Mouse (Mus musculus) skeletal muscle tissue, adult 2 months (tissue): ENCODE measurements around the gene Fbxo41.
"Not testable (repeated sequence)": the region's sequence is repeated elsewhere in the genome, so short reads cannot be mapped to it uniquely, and the experiment has no call there.

ENCODE experiments used
- DNase-seq: peaks from one replicate; pipeline ENCODE4 v3.0.0-alpha.2; 2012; ENCODE audit warnings: low read depth, low spot score

Gene Fbxo41

DNA sequence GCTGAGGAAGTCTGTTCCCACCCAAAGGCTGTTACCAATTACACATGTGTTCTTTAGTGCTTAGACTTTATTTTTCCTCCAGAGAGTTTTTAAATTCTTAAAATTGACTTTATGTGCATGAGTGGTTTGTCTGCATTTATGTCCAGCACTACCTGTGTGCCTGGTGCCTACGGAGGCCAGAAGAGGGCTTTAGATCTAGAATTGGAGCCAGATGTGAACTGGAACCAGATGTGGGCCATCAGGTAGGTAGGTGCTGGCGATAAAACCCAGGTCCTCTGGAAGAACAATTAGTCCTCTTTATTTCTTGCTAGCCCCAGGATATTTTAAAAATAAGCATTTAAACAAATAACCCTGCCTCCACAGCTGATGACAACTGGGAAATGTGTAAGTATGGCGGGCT is 11.2 kb downstream of the Fbxo41 start:
- DNase-seq, result no peak

DNA sequence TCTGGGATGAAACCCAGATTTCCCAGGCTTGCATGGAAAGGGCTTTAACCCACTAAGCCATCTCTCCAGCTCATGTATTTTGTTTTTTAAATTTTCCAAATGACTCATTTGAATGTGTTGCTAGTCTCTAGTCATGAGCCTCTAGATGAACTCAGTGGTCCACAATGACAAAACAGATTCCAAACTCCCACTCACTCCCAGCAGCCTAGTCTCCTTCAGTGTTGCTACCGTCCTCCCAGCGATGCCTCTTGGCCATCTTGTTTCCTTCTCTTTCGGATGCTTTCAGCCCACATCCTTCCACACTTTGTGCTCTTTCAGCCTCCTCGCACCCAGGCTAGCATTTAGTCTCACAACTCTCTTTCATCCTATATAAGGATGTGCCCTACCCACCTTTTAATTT is 12.5 kb downstream of the Fbxo41 start:
- DNase-seq, result no peak

DNA sequence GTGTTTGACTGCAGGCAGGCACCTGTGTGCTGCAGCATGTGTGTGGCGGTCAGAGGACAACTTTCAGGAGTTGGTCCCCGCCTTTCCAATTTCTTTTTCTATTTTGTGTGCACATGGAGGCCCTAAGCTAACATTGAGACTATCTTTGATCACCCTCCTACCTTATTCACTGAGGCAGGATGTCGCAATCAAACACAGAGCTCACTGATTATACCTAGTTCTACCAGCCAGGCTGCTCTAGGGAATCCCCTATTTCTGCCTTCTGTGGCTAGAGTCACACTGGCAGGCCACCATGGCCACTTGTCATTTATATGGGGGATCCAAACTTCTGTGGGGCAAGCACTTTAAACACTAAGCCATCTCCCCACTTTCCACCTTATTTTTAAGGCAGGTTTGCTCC is 13.1 kb downstream of the Fbxo41 start:
- DNase-seq, result no peak

DNA sequence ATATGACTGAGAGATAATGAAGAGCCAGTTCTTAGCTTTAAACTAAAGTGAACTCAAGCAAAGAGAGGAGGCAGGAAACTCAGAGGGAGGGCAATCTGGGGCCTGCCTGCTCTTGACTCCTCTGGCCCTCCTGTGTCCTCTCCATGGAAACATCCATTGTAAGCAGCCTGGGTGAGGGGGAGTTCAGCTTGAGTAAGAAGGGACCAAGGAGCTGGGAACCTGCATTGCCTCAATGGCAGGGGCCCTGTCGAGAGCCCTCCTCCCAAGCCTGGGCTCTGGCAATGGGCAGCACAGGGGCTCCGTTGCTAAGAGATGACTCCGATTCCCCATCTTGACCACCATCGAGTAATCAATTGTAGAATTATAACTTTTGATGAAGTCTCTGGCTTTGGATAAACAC is 14.3 kb downstream of the Fbxo41 start:
- no peak for DNase-seq

DNA sequence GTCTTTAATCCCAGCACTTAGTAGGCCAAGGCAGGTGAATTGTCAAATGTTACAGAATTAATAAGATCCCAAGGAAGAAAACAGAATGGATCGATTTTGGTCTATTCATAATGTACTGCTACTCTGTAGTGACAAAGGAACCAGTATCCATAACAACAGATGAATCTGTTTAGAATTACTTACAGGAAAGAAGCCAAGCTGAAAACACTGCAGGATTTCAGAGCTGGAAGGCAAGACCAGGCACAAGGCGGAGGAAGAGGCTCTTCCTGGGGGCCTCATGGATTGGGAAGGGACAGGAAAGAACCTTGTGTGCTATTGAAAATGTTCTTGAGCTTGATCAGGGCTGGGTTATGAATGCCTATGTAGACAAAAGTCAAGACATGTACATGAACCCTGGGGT is 17.1 kb downstream of the Fbxo41 start:
- DNase-seq, result no peak

DNA sequence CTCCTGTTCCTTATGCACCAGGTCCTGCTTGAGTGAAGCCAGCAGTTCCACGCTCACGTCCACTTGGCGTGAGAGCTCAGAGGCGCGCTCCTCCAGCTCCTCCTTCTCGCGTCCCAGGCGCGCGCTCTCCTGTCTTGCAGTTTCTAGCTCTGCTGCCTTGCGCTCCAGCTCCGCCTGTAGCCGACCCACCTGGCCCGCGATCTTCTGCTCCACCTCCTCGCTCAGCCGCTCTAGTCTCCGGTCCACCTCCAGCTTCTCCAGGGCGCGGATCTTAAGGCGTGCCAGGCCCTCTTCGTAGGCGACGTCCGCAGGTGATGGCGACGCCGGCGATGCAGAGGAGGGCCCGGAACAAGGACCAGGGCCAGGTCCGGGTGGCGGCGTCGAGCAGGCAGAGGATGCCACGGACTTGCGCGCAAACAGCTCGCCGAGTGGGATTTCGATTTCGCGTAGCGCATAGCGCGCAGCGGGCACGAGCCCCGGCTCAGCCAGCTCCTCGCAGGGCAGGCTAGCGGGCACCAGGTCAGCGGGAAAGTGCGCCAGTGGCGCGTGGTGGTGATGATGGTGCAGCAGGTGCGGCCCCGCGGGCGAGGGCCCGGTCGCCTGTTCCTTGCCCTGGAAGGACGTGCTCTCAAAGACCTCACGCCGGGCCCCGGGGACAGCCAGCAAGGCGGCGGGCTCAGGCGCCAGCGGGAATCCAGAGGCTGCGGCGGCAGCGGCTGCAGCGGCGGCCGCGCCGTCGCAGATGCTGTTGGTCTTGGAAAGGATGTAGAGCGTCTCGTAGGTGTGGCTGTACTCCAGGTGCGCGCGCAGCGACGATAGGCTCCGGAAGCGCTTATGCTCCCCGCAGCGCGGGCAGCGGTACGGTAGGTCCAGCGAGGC is 18.7 kb downstream of the Fbxo41 start:
- DNase-seq, result no peak

DNA sequence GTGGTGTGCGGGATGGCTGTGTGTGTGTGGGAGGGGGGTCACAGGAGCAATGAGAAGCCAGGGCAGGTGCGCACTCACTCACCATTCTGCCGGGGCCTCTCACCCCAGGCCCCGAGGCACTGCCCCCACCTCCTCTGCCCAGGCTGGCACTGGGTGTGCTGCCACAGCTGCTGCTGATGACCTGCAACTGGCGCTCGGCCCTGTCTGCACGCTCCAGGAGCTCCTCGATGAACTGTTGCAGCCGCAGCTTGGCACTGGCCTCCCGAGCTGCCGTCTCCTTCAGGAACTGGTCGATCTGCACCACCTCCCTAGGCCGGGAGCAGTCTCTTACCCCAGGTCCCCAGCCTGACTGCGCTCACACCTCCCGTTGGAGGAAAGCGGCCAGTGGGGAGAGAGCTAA is 22.1 kb downstream of the Fbxo41 start:
- DNase-seq, result no peak

DNA sequence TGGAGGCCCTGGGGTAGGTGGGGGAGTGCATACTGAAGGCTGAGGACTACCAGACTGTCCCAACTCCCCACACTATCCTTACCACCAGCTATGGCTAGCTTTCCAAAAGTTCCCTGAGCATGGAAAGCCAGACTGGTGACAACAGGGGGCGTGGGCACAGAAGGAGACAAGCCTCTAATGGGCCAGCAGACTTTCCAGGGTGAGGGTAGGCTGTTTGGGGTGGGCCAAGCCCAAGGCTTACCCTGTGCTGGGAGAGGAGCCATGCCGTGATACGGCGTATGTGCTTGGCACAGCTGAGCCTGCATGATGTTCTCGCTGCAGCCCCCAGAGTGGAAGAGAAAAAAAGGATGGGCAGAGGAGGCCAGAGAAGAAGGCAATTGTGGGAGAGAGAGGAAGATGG is 22.8 kb downstream of the Fbxo41 start:
- DNase-seq, result no peak

DNA sequence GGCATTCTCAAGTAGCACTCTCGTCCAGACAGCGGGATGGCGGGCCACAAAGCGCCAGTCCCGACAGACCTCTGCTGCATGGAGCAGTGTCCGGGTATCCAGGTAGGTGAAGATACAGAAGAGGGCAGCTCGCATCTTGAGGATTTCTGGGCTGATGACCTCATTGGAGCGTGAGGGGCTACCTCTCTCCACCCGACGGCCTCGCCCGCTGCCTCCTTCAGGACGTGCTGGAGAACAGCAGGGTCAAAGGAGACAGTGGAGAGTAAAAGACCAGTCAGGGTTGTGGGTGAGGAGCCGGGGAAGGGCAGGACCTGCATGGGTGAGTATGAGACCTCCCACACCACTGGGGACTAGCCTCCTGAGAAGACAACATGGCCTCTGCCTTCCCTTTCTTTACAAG is 24.4 kb downstream of the Fbxo41 start:
- DNase-seq, result no peak

DNA sequence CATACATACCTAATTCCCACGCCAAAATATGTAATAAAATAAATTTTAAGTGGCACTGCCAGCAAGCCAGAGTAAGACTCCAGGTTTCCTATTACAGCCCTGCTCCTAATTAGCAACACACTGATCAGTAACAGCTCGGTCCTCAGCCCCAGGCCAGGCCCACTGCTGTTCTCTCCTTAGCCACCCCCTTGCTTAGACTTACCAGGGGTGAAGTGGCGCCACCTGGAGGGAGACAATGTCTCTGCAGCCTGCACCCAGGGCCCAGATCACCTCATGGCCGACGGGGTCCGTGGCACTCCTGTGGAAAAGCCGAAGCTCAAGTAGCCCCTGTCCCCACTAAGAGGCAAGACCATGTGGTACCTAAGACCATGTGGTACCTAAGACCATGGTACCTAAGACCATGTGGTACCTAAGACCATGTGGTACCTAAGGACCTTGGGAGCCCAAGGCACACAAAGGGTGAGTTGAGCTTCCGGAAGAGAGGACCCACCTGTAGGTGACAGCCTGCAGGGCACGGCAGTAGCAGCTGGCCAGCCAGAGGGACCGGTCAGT is 25.4 kb downstream of the Fbxo41 start:
- no peak for DNase-seq

DNA sequence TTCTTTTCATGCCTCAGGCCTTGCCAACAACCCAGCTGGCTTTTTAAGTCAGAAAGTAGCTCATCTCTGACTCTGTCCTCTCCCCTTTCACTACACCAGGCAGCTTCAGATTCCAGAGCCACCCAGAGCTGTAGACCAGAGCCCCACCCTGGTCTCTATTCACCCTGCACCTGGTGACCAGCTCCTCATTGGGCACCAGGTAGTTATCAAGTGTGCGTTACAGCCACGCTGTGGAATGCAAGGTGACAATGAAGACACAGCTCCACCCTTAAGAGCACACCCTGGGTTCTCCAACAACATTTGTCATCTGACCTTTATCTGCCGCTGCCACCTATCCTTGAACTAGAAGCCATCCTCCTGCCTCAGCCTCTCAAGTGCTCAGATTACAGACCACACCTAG is 27.2 kb downstream of the Fbxo41 start:
- DNase-seq, result no peak

DNA sequence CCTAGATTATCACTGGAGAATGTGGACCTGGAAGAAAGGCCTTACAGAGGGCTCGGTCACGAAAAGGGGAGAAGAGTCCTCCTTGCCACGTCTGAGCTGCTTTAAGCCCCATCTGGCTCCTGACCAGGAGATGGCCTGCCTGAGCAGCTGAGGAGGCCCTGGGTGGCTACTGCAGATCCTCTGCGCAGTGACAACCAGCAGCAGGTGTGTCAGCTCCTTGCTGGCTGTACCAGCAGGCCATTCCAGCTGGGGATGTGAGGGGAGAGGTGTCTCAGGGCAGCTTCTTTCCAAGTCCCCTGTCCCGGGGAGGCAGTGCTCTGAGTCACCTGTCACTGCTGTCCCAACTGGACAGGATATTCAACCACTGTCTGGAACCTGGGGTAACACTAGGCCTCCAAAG is 30.3 kb downstream of the Fbxo41 start:
- no peak for DNase-seq

DNA sequence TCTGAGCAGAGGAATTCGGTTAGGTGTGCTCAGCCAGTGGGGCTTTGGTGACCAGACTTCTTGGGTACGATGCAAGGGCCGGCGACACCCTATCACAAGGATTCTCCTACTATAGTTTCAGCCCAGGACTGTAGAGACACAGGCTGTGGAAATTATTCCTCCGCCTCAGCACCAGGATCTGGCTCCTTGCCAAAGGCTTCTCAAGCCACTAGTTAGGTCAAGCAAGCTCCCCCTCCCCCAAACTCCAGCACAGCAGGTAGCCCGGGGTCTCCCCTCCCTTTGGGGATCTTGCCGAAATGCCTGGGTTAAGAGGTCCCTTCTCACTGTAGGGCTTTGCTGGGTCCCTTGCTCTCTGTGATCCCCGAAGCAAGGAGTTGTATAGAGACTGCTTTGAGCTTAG is 30.8 kb downstream of the Fbxo41 start:
- no peak for DNase-seq

DNA sequence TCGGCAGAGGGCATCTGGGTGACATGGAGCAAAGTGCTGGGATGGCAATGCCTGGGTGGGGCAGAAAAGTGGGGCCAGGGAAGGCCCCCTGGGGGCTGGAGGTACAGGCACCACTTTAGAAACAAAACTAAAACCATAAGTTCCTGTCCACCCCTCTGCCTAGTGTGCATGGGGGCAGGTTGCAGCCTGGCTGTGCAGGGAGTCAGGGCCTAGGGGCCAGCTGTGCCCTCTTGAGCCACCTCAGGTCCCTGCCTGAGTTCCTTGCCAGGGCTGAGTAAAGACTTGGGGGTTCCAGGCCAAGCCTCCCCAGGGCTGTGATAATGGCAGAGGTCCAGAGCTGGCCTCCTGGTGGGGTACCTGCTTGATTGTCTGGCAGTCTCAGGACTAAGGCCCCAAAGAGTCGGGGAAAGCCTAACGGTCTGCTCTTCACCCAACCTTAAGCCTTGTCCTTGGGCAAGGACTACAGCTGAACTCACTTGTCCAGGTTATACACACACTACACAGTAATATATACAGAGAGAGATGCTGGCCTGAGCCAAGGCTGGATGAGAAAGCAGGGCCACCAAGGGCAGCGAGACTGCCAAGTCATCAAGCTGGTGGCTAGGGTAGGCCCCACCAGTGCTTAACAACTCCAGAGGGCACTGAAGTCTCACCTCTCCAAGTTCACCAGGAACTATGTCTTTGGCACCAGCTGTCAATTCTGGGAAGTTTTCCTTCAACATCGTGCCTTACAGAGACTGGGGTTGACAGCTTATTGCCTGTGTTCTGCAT is 32.9 kb downstream of the Fbxo41 start:
- no peak for DNase-seq

DNA sequence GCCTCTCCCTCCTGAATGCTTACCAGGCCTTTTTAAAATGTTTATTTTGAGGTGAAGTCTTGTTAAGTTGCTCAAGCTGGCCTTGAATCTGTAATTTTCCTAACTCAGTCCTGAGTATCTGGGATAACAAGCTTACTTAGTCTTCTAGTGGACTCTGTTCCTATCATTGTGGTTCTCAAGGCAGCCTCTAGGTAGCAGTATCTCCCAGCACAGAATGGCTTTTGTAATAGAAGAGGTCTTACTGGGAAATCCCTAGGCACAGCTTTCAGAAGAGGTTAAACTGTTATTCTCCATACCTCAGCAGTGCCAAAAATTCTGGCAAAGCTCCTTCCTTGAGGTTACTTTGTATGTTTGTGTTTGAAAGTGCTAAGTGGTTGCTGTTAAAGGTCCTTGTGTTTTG is 37.4 kb downstream of the Fbxo41 start:
- DNase-seq, result no peak

DNA sequence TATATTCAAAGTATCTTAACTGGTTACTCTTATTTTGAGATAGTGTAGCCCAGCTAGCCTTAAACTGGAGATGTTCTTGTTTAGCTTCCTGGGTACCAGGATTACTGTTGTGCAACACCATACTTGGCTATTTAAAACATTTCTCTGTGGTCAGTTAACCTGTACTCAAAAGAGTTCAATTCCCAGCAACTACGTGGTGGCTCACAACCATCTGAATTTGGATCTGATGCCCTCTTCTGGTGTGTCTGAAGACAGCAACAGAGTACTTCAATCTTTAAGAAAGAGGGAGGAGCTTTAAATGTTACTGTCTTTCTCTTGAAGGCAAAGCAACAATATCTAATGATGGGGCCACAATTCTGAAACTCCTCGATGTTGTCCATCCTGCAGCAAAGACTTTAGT is 43.2 kb downstream of the Fbxo41 start:
- no peak for DNase-seq

DNA sequence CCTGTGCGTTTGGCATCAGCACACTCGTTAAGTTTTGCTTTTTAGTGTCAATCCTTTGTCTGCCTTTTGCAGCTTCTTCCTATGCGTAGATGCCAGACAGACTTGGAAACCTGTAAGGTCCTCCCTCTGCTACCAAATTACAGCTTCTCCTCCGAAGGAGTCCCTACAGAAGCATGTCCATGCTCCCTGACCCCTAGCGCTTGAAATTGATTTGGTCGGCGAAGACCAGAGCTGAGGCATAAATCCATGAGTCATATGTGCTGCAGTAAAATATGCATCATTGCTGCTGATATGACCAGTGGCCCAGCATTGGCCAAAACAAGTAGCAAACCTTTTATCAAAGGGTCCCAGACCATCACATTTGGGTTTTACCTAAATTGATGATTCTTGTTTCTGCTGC is 50.0 kb downstream of the Fbxo41 start:
- no peak for DNase-seq

DNA sequence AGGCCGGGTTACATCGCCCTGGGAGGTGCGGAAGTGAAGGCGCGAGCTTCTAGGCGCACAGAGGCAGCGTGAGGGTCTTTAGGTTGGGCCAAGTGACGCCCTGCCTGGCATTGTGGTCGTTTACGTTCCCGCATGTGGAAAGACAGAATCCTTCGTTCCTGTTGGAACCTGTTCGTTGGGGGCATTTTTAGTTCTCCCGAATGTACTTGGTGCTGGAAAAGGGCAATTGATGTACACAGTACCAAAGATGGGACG is 50.5 kb downstream of the Fbxo41 start:
- DNase-seq, result no peak

DNA sequence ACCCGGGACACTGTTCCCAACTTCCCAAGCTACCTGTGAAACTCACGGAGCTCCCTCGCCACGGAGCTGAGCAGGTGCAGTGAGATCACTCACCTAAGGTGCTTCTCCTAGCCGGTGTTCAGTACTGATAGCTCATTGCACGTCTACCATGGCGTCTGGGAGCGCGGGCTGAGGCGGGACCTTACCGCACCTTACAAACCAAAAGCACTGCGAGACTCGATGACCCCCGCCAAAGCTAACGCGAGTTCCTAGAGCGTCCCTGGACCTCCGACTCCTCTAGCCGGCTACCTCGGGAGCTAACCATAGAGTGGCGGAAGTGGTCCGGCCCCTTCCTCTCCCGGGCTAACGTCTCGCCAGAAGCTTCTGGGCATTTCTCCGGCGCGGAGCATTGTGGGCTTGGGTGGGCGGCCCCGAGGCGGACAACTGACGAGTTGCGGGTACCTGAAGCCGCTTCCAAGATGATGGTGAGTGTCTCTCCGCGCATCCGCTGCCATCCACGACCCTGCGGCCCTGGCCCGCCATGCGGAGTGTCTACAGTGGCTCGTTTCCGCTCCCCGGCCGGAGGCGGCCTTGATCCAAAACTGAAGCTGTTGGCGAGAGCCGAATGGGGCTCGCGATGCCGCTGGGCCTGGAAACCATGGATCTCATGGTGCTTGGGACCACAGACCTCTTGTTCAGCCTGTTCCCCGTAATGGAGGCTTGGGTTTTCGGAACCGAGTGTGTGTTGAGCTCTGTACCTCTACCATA is 51.0 kb downstream of the Fbxo41 start, which contains the start of gene Pradc1:
Gene Pradc1, minus strand, starts transcription at position 307 of the 747 bp plus-strand sequence.
- DNase-seq, result peak; percentile 97

DNA sequence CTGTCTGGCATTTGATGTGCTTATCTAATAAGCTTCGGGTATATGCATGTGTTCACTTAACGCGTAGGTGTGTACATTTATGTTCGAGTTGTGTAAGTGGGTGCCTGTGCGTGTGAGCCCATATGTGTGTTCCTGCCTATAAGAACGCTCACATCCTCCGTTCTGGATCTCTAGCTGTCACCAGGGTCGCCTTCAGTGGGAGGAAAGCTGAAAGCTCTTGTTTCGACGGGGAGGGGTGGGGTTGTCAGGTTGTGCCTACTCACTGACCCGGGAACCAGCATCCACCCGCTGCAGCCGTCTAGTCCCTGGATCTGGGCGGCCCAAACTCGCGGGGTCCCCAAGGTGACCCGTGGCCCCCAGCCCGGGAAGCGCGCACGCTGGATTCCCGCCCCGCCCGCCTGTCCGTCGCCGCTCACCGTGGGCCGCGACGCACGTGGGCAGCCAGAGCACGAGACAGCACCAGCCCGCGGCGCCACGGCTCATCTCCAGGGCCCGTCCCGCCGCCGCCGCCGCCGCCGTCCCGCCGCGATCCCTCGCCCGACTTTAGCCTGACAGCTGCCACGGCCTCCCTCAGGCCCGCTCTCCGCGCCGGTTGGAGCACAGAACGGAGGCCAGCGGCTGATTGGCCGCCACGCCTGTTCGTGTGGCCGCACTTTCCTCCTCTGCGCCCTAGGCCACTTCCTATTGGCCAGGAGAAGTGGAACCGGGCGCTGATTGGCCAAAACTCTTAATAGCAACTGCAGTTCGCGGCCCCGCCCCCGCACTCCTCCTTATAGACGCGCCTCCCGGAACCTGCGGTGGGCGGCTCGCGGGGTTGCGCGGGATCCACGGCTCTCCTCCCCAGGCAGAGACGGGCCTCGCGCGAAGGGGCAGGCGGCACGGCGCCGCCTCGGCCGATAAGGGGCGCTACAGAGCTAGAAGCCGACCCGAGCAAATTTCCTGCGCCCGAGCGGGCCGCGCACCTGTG is 51.8 kb downstream of the Fbxo41 start, which contains the start of gene Cct7:
Gene Cct7, plus strand, starts transcription at position 818 of the 967 bp plus-strand sequence.
- peak; percentile 98 for DNase-seq

DNA sequence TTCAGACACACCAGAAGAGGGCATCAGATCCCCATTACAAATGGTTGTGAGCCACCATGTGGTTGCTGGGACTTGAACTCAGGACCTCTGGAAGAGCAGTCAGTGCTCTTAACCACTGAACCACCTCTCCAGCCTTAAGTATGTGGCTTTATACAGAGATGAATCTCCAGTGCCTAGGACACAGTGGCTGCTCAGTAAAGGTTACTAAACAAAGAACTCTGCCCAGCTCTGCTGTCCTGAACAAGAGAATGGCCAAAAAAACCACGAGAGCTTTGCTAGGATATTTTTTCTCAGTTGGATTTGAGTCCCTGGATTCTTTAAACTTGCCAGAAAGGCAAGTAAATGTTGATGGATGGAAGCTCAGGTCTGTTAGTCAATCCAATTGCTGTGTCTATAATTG is 52.7 kb downstream of the Fbxo41 start:
- not testable (repeated sequence) for DNase-seq
